Mouse (Mus musculus): ENCODE results near the gene Tmem129. TPM values are rescaled to one million over a fixed set of nuclear protein-coding genes. Genes with fewer than 3 reads are reported as not detected.

Gene Tmem129
- polyA plus RNA-seq (2014; fragmentation: Illumina TruSeq; extraction: RNeasy Lipid Tissue Mini Kit (QIAGEN cat#74804); ENCODE audit: low read depth, low replicate concordance): 9.7 TPM

GRCm38 (mm10) chr5:33657787-33658663 lies at the start of gene Tmem129, which contains the start of gene Tacc3:
TSS of gene Tmem129 (minus strand) at chr5:33658416.
TSS of gene Tacc3 (plus strand) at chr5:33658128.

GRCm38 (mm10) chr5:33651921-33652782 lies 6.1 kb downstream of the Tmem129 start, which contains the start of gene Slbp:
TSS of gene Slbp (minus strand) at chr5:33652574.

GRCm38 (mm10) chr5:33629301-33629987 lies 28.8 kb downstream of the Tmem129 start, which contains the start of the genes Fam53a and Gm9903:
TSS of gene Fam53a (minus strand) at chr5:33629635.
TSS of gene Gm9903 (plus strand) at chr5:33629925.

Other genes with a start within 250 kb of the Tmem129 start
- not detected for gene Nkx1-1, start 224.4 kb downstream of the Tmem129 start, polyA plus RNA-seq (2014; fragmentation: Illumina TruSeq; extraction: RNeasy Lipid Tissue Mini Kit (QIAGEN cat#74804); ENCODE audit: low read depth, low replicate concordance)
- 5.4 TPM for gene Fam53a, start 28.8 kb downstream of the Tmem129 start, polyA plus RNA-seq (2014; fragmentation: Illumina TruSeq; extraction: RNeasy Lipid Tissue Mini Kit (QIAGEN cat#74804); ENCODE audit: low read depth, low replicate concordance)
- not detected for gene Gm9903, start 28.5 kb downstream of the Tmem129 start, polyA plus RNA-seq (2014; fragmentation: Illumina TruSeq; extraction: RNeasy Lipid Tissue Mini Kit (QIAGEN cat#74804); ENCODE audit: low read depth, low replicate concordance)
- gene Slbp, start 5.8 kb downstream of the Tmem129 start, polyA plus RNA-seq (2014; fragmentation: Illumina TruSeq; extraction: RNeasy Lipid Tissue Mini Kit (QIAGEN cat#74804); ENCODE audit: low read depth, low replicate concordance): 30.2 TPM
- 2.2 TPM for gene Tacc3, start 288 bp downstream of the Tmem129 start, polyA plus RNA-seq (2014; fragmentation: Illumina TruSeq; extraction: RNeasy Lipid Tissue Mini Kit (QIAGEN cat#74804); ENCODE audit: low read depth, low replicate concordance)
- gene Fgfr3, start 63.3 kb upstream of the Tmem129 start, polyA plus RNA-seq (2014; fragmentation: Illumina TruSeq; extraction: RNeasy Lipid Tissue Mini Kit (QIAGEN cat#74804); ENCODE audit: low read depth, low replicate concordance): 3.8 TPM
- gene Letm1, start 124.4 kb upstream of the Tmem129 start, polyA plus RNA-seq (2014; fragmentation: Illumina TruSeq; extraction: RNeasy Lipid Tissue Mini Kit (QIAGEN cat#74804); ENCODE audit: low read depth, low replicate concordance): 9.7 TPM
- 10.8 TPM for gene Nsd2, start 162.3 kb upstream of the Tmem129 start, polyA plus RNA-seq (2014; fragmentation: Illumina TruSeq; extraction: RNeasy Lipid Tissue Mini Kit (QIAGEN cat#74804); ENCODE audit: low read depth, low replicate concordance)

Measured in liver, adult 10 weeks (tissue).